Mouse (Mus musculus): Measurements from ENCODE around the gene Mrps25. TPM values are rescaled to one million over a fixed set of nuclear protein-coding genes. Genes with fewer than 3 reads are reported as not detected.

Mrps25 gene
- 64.8 and 67.0 TPM in 2 replicates for polyA plus RNA-seq (2015; fragmentation: Nextera tagmentation; extraction: Ambion mirVana)

- Histone ChIP-seq H3K4me1 (peaks cover 16% of the 10 kb centered on the region), H3K4me2 (peak within 1 kb of the TSS; percentile 70), H3K9me3 (no peaks in the 10 kb centered on the region; the same call in 1 of the 2 replicates), H3K4me3 (peak within 1 kb of the TSS; percentile 80), H3K36me3 (replicated peaks) (peaks cover 10% of the 10 kb centered on the region; the same call in 1 of the 2 replicates), H3K27ac (peak within 1 kb of the TSS; percentile 83), H3K9ac (peak within 1 kb of the TSS; percentile 74), H3K27me3 (replicated peaks) (no peaks in the 10 kb centered on the region)
- ATAC-seq (replicated peaks): peak; percentile 96
- WGBS: 0% methylated on average over 42 of the region's 42 CpGs
Observed at GRCm38 (mm10) chr6:92183621-92184131, at the start of gene Mrps25. Gene Mrps25, minus strand, starts transcription at chr6:92184033.

- Histone ChIP-seq H3K27ac (no peak overlapping the region), H3K4me1 (no peaks in the 10 kb centered on the region), H3K27me3 (replicated peaks) (no peaks in the 10 kb centered on the region), H3K36me3 (replicated peaks) (no peaks in the 10 kb centered on the region), H3K4me2 (no peak overlapping the region), H3K4me3 (no peak overlapping the region), H3K9me3 (no peaks in the 10 kb centered on the region), H3K9ac (no peak overlapping the region)
- 77% methylated on average over 4 of the region's 4 CpGs for WGBS
- no peak for ATAC-seq (replicated peaks)
Observed at GRCm38 (mm10) chr6:92231762-92232161, 47.9 kb upstream of the Mrps25 start.

- H3K4me3 ChIP-seq: no peak overlapping the region
- no peaks in the 10 kb centered on the region for H3K36me3 ChIP-seq (replicated peaks)
- no peaks in the 10 kb centered on the region for H3K9me3 ChIP-seq
- no peaks in the 10 kb centered on the region for H3K27me3 ChIP-seq (replicated peaks)
- H3K4me1 ChIP-seq: no peaks in the 10 kb centered on the region
- no peak for ATAC-seq (replicated peaks)
- no peak overlapping the region for H3K9ac ChIP-seq
- 65% methylated on average over 1 of the region's 1 CpGs for WGBS
- H3K27ac ChIP-seq: no peak overlapping the region
- H3K4me2 ChIP-seq: no peak overlapping the region
Observed at GRCm38 (mm10) chr6:92231356-92231755, 47.5 kb upstream of the Mrps25 start.

GRCm38 (mm10) chr6:92229586-92229985 lies 45.8 kb upstream of the Mrps25 start:
- WGBS: 96% methylated on average over 2 of the region's 2 CpGs
- no peaks in the 10 kb centered on the region for H3K36me3 ChIP-seq (replicated peaks)
- no peaks in the 10 kb centered on the region for H3K9me3 ChIP-seq
- no peak overlapping the region for H3K9ac ChIP-seq
- no peaks in the 10 kb centered on the region for H3K4me1 ChIP-seq
- no peaks in the 10 kb centered on the region for H3K27me3 ChIP-seq (replicated peaks)
- H3K4me3 ChIP-seq: no peak overlapping the region
- no peak for ATAC-seq (replicated peaks)
- no peak overlapping the region for H3K4me2 ChIP-seq
- no peak overlapping the region for H3K27ac ChIP-seq

- Histone ChIP-seq H3K27ac (no peak overlapping the region), H3K36me3 (replicated peaks) (no peaks in the 10 kb centered on the region), H3K27me3 (replicated peaks) (no peaks in the 10 kb centered on the region), H3K9ac (no peak overlapping the region), H3K4me3 (no peak overlapping the region), H3K4me2 (no peak overlapping the region), H3K9me3 (no peaks in the 10 kb centered on the region), H3K4me1 (no peaks in the 10 kb centered on the region)
- no peak for ATAC-seq (replicated peaks)
Observed at GRCm38 (mm10) chr6:92229103-92229502, 45.3 kb upstream of the Mrps25 start.

- WGBS: 73% methylated on average over 1 of the region's 1 CpGs
- no peak for ATAC-seq (replicated peaks)
- H3K36me3 ChIP-seq (replicated peaks): no peaks in the 10 kb centered on the region
Observed at GRCm38 (mm10) chr6:92224981-92225380, 41.1 kb upstream of the Mrps25 start.

GRCm38 (mm10) chr6:92222021-92222420 lies 38.2 kb upstream of the Mrps25 start:
- no peaks in the 10 kb centered on the region for H3K4me1 ChIP-seq
- H3K27me3 ChIP-seq (replicated peaks): no peaks in the 10 kb centered on the region
- H3K9ac ChIP-seq: no peak overlapping the region
- H3K36me3 ChIP-seq (replicated peaks): no peaks in the 10 kb centered on the region
- no peak overlapping the region for H3K27ac ChIP-seq
- H3K4me2 ChIP-seq: no peak overlapping the region
- no peak overlapping the region for H3K4me3 ChIP-seq
- no peaks in the 10 kb centered on the region for H3K9me3 ChIP-seq
- 91% methylated on average over 3 of the region's 3 CpGs for WGBS
- no peak for ATAC-seq (replicated peaks)

More at GRCm38 (mm10) chr6:92224981-92225380, 41.1 kb upstream of the Mrps25 start:
- no peak overlapping the region for H3K27ac ChIP-seq
- no peak overlapping the region for H3K9ac ChIP-seq
- H3K4me3 ChIP-seq: no peak overlapping the region
- no peaks in the 10 kb centered on the region for H3K9me3 ChIP-seq
- H3K4me1 ChIP-seq: no peaks in the 10 kb centered on the region
- H3K4me2 ChIP-seq: no peak overlapping the region
- H3K27me3 ChIP-seq (replicated peaks): no peaks in the 10 kb centered on the region

- Histone ChIP-seq H3K27me3 (replicated peaks) (no peaks in the 10 kb centered on the region), H3K4me3 (no peak overlapping the region), H3K4me2 (no peak overlapping the region), H3K4me1 (no peaks in the 10 kb centered on the region), H3K9me3 (no peaks in the 10 kb centered on the region), H3K36me3 (replicated peaks) (no peaks in the 10 kb centered on the region), H3K9ac (no peak overlapping the region), H3K27ac (no peak overlapping the region)
- WGBS: 82% methylated on average over 6 of the region's 6 CpGs
- ATAC-seq (replicated peaks): no peak
Observed at GRCm38 (mm10) chr6:92221604-92222003, 37.8 kb upstream of the Mrps25 start.

GRCm38 (mm10) chr6:92219445-92219844 lies 35.6 kb upstream of the Mrps25 start:
- no peak for ATAC-seq (replicated peaks)
- Histone ChIP-seq H3K4me3 (no peak overlapping the region), H3K9me3 (no peaks in the 10 kb centered on the region), H3K9ac (no peak overlapping the region), H3K36me3 (replicated peaks) (no peaks in the 10 kb centered on the region), H3K27me3 (replicated peaks) (no peaks in the 10 kb centered on the region), H3K4me2 (no peak overlapping the region), H3K4me1 (peaks cover 5% of the 10 kb centered on the region; the same call in 1 of the 2 replicates), H3K27ac (no peak overlapping the region)
- 50% methylated on average over 3 of the region's 3 CpGs for WGBS

- peak within 1 kb of the TSS; percentile 95 for H3K9ac ChIP-seq
- H3K27ac ChIP-seq: peak within 1 kb of the TSS; percentile 93
- 10% methylated on average over 35 of the region's 35 CpGs for WGBS
- peak within 1 kb of the TSS; percentile 88 for H3K4me2 ChIP-seq
- H3K36me3 ChIP-seq (replicated peaks): no peaks in the 10 kb centered on the region; the same call in 1 of the 2 replicates
- H3K4me3 ChIP-seq: peak within 1 kb of the TSS; percentile 99
- peaks cover 17% of the 10 kb centered on the region for H3K4me1 ChIP-seq
- H3K9me3 ChIP-seq: no peaks in the 10 kb centered on the region
- no peaks in the 10 kb centered on the region for H3K27me3 ChIP-seq (replicated peaks)
- ATAC-seq (replicated peaks): peak; percentile 97
Observed at GRCm38 (mm10) chr6:92214773-92215449, 31.1 kb upstream of the Mrps25 start, which contains the start of gene Rbsn. Gene Rbsn, minus strand, starts transcription at chr6:92214925.

- H3K9ac ChIP-seq: peak overlapping the region; percentile 95
- H3K9me3 ChIP-seq: no peaks in the 10 kb centered on the region
- H3K36me3 ChIP-seq (replicated peaks): peaks cover 5% of the 10 kb centered on the region; the same call in 1 of the 2 replicates
- H3K27ac ChIP-seq: peak overlapping the region; percentile 93
- peaks cover 17% of the 10 kb centered on the region for H3K4me1 ChIP-seq
- WGBS: under 1% methylated on average over 48 of the region's 48 CpGs
- H3K4me3 ChIP-seq: peak overlapping the region; percentile 99
- peak overlapping the region; percentile 88 for H3K4me2 ChIP-seq
- peak; percentile 88 for ATAC-seq (replicated peaks)
- no peaks in the 10 kb centered on the region for H3K27me3 ChIP-seq (replicated peaks)
Observed at GRCm38 (mm10) chr6:92214055-92214772, 30.4 kb upstream of the Mrps25 start.

GRCm38 (mm10) chr6:92199414-92199813 lies 15.6 kb upstream of the Mrps25 start:
- Histone ChIP-seq H3K4me2 (no peak overlapping the region), H3K4me3 (no peak overlapping the region), H3K36me3 (replicated peaks) (peaks cover 51% of the 10 kb centered on the region), H3K9ac (no peak overlapping the region), H3K9me3 (no peaks in the 10 kb centered on the region), H3K27ac (no peak overlapping the region), H3K27me3 (replicated peaks) (no peaks in the 10 kb centered on the region), H3K4me1 (no peaks in the 10 kb centered on the region)
- 92% methylated on average over 8 of the region's 8 CpGs for WGBS
- ATAC-seq (replicated peaks): no peak

All from midbrain, embryonic 15.5 days (tissue).